Mouse (Mus musculus): Measurements from ENCODE around the gene Cluh.

- no peak for TF ChIP-seq CTCF (IDR thresholded peaks at IDR 0.05; ENCODE audit: low read depth)
- no peak for TF ChIP-seq EP300 (IDR thresholded peaks at IDR 0.05; ENCODE audit: low read depth)
Observed at GRCm38 (mm10) chr11:74668971-74669370, 19.7 kb downstream of the Cluh start.

Measured in liver, embryonic 14.5 days (tissue).